Mouse (Mus musculus): ENCODE results near the gene Sar1b. TPM values are rescaled to one million over a fixed set of nuclear protein-coding genes. Genes with fewer than 3 reads are reported as not detected.
"Not testable (repeated sequence)": the region's sequence is repeated elsewhere in the genome, so short reads cannot be mapped to it uniquely, and the experiment has no call there.

The Sar1b gene
- 104 and 120 TPM in 2 replicates for polyA plus RNA-seq (2015; fragmentation: Nextera tagmentation; extraction: Ambion mirVana)

DNA sequence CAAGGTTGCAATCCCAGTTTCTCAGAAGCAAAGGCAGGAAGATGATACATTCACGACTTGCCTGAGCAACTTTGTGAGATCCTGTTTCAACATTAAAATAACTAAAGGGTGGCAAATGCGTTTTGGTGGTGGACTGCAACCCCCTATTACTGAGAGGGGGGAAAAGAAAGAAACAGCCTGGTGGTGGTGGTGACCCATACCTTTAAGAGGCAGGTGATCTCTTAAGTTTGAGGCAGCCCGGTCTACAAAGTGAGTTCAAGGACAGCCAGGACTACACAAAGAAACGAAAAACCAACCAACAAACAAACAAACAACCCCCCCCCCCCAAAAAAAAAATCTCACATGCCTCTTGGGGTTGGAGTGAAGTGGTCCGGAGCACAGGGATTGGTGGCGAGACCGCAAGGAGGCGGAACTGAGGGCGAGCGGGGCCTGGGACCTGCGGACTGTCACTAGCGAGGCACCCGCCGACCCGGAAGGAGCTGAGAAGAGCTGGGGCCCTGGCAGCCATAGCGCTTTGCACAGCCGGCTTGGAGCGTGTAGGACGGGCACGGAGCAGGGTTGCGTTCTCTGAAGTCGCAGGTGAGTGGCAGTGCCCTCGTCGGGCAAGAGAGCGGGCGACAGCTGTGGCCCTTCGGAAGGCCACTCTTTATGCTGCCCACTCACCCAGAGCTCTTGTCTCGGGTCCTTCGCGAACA is at the start of gene Sar1b, which contains the start of gene Sec24a:
Sar1b (plus strand) TSS at position 475 of the 695 bp plus-strand sequence.
Sec24a (minus strand) TSS at position 422 of the 695 bp plus-strand sequence.
- Histone ChIP-seq H3K4me3 (peak within 1 kb of the TSS; percentile 98), H3K4me1 (peaks cover 8% of the 10 kb centered on the region), H3K27me3 (peaks cover 3% of the 10 kb centered on the region; the same call in 1 of the 2 replicates), H3K9me3 (no peaks in the 10 kb centered on the region), H3K9ac (peak within 1 kb of the TSS; percentile 87), H3K4me2 (peak within 1 kb of the TSS; percentile 79), H3K36me3 (no peaks in the 10 kb centered on the region), H3K27ac (no peak within 1 kb of the TSS; the same call in 1 of the 2 replicates)
- ATAC-seq (ENCODE audit: borderline replicate concordance, extremely low read depth, low FRiP score, low TSS enrichment), result peak; percentile 89
- WGBS, result under 1% methylated on average over 30 of the region's 30 CpGs

DNA sequence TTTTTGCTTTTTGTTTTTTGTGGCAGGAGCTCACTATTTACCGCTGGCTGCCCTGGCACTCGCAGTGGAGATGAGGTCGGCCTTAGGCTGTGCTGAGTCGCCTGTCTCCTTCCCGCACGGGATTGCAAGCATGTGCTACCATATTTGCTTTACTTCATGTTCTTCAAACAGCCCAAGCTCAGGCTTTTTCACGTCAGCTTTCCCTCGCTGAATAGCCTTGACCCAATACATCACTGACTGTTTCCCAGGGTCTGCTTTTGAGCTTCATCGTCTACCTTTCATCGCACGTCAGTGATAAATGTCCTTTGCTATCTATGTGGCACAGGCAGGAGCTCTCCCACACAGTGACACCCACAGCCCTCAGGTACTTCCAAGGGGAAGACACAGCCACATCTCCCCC is 42.4 kb upstream of the Sar1b start:
- Histone ChIP-seq H3K9ac (no peak overlapping the region), H3K9me3 (no peaks in the 10 kb centered on the region), H3K27ac (no peak overlapping the region), H3K4me2 (no peak overlapping the region), H3K4me1 (no peaks in the 10 kb centered on the region), H3K4me3 (no peak overlapping the region), H3K36me3 (peaks cover 79% of the 10 kb centered on the region), H3K27me3 (no peaks in the 10 kb centered on the region)
- 90% methylated on average over 11 of the region's 11 CpGs for WGBS
- no peak for ATAC-seq (ENCODE audit: borderline replicate concordance, extremely low read depth, low FRiP score, low TSS enrichment)

DNA sequence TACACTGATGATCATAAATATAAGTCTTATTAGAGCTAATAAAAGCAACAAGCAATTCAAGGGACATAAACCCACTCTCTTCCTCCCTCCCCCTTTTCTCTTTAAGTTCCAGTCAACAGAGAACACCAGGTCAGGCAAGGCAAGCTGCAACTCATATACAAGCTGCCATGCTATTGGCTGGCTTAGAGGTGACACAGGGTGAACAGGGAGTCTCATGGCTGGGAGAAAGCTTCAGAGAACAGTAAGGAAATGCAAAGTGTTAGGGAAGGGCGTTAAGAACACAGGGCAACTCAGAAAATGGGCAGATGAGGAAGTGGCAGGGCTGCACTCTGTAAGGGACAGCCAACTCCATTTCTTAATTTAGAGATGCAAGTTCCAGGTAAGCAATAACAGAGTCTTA is 30.6 kb upstream of the Sar1b start:
- H3K27me3 ChIP-seq, result no peaks in the 10 kb centered on the region
- WGBS, result 70% methylated on average over 1 of the region's 1 CpGs
- ATAC-seq (ENCODE audit: borderline replicate concordance, extremely low read depth, low FRiP score, low TSS enrichment), result no peak
- no peak overlapping the region for H3K4me3 ChIP-seq
- H3K4me1 ChIP-seq, result no peaks in the 10 kb centered on the region
- H3K9me3 ChIP-seq, result no peaks in the 10 kb centered on the region
- H3K36me3 ChIP-seq, result peaks cover 44% of the 10 kb centered on the region
- no peak overlapping the region for H3K9ac ChIP-seq
- no peak overlapping the region for H3K4me2 ChIP-seq
- H3K27ac ChIP-seq, result no peak overlapping the region

DNA sequence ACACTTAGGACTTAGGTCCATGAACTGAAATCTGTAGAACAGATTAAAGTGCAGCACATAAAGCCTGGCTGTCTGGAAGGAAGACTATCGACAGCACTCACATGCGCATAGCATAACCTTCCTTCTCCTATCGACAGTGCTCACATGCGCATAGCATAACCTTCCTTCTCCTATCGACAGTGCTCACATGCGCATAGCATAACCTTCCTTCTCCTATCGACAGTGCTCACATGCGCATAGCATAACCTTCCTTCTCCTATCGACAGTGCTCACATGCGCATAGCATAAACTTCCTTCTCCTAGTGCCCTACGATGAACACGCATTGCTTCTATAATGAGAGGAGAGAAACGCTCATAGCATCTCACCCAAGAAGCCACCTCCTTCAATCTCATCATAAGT is 29.3 kb upstream of the Sar1b start:
- not testable (repeated sequence) for H3K27me3 ChIP-seq; H3K27ac ChIP-seq; H3K9me3 ChIP-seq; H3K4me1 ChIP-seq; H3K4me2 ChIP-seq; H3K9ac ChIP-seq; ATAC-seq (ENCODE audit: borderline replicate concordance, extremely low read depth, low FRiP score, low TSS enrichment); H3K4me3 ChIP-seq
- H3K36me3 ChIP-seq, result peaks cover 44% of the 10 kb centered on the region
- 94% methylated on average over 13 of the region's 13 CpGs for WGBS

DNA sequence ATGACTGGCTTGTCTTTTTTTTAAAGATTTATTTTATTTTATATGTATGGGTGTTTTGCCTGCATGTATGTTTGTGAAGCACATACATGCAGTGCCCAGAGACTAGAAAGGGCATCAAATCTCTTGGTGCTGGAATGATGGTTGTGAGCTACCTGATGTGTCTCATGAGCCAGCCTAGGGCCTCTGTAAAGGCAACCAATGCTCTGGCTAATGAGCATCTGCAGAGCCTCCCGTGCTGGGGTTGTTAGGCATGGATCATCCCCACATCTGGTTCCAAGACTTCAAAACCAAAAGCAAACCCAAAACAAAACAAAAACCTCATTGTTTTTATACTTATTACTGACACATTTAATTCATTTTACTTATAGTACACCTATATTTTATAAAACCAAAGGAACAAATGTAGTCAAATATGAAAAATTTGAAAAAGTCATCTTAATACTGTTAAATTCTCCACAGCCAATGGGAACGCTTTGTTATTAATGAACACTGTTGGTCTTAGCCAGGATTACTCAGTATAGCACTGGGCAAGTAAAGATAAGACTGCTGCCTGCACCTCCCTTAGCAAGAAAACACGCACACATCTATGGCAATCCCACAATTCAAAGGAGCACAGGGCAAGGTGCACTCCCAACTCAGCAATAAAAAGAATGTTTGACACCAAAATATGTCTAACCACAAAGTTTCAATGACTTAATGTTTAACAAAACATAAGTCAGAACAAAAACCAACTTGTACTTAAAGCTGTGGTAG is 24.7 kb upstream of the Sar1b start:
- no peaks in the 10 kb centered on the region for H3K4me1 ChIP-seq
- H3K9ac ChIP-seq, result no peak overlapping the region
- no peak overlapping the region for H3K4me3 ChIP-seq
- WGBS, result 82% methylated on average over 3 of the region's 3 CpGs
- H3K9me3 ChIP-seq, result no peaks in the 10 kb centered on the region
- no peaks in the 10 kb centered on the region for H3K27me3 ChIP-seq
- H3K27ac ChIP-seq, result no peak overlapping the region
- peaks cover 38% of the 10 kb centered on the region for H3K36me3 ChIP-seq
- no peak overlapping the region for H3K4me2 ChIP-seq
- no peak for ATAC-seq (ENCODE audit: borderline replicate concordance, extremely low read depth, low FRiP score, low TSS enrichment)

DNA sequence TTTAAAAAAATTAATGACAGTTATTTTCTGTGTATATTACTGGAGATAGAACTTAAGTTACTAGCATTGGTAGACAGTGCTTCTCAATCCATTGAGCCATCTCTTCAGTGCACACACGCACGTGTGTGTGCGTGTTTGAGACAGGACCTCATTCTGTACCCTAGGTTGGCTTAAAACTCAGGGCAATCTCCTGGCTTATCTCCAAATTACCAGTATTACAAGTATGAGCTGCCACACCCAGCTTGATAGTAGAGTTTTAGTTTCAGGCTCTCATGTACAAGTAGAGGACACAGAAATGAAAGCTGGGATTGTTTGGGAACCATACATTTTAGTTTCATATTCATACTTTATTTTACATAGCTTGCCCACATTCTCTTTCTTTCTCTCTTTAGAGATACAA is 22.8 kb upstream of the Sar1b start:
- H3K4me3 ChIP-seq, result no peak overlapping the region
- 92% methylated on average over 3 of the region's 3 CpGs for whole genome bisulfite sequencing
- H3K9ac ChIP-seq, result no peak overlapping the region
- no peak overlapping the region for H3K4me2 ChIP-seq
- H3K27me3 ChIP-seq, result no peaks in the 10 kb centered on the region
- H3K9me3 ChIP-seq, result no peaks in the 10 kb centered on the region
- H3K36me3 ChIP-seq, result peaks cover 41% of the 10 kb centered on the region
- H3K4me1 ChIP-seq, result no peaks in the 10 kb centered on the region
- no peak overlapping the region for H3K27ac ChIP-seq
- no peak for ATAC-seq (ENCODE audit: borderline replicate concordance, extremely low read depth, low FRiP score, low TSS enrichment)

DNA sequence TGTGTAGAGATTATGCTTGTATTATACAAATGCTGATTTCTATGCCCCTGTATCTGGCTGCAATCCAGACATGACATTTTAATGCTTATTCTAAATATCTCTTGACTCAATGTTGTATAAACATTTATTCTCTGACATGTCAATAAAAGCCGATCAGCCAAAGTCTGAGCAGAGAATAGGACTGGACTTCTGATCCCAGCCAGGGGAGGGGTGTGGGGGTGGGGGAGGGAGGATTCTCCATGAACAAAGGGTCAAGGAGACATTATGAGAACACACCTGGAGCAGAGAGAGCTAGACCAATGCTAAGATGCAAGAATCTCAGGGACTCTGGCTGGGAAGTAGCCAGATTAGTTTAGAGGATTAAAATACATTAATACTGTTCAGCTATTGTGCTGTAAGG is 17.4 kb upstream of the Sar1b start:
- Histone ChIP-seq H3K36me3 (peaks cover 29% of the 10 kb centered on the region), H3K4me3 (no peak overlapping the region)
- ATAC-seq (ENCODE audit: borderline replicate concordance, extremely low read depth, low FRiP score, low TSS enrichment), result no peak

DNA sequence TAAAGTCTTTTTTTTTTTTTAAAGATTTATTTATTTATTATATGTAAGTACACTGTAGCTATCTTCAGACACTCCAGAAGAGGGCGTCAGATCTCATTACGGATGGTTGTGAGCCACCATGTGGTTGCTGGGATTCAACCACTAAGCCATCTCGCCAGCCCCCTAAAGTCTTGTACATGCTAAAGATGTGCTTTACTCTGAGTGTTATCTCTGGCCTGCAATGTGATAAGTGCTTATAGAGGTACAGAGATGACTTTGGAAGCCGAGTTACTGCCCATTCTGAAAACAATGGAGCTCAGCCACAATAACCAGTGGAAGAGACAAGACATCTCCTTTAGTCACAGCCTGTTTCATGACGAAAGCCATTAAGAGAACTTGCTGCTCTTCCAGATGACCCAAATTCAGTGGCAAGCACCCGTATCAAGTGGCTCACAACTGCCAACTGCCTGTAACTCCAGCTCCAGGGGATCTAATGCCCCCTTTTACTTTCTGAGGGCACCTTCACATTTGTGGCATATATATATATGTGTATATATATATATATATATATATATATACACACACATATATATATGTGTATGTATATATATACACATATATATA is 11.8 kb upstream of the Sar1b start:
- not testable (repeated sequence) for H3K27me3 ChIP-seq; H3K9ac ChIP-seq; H3K9me3 ChIP-seq; ATAC-seq (ENCODE audit: borderline replicate concordance, extremely low read depth, low FRiP score, low TSS enrichment); H3K4me2 ChIP-seq; H3K4me3 ChIP-seq; H3K36me3 ChIP-seq; H3K27ac ChIP-seq
- WGBS, result 74% methylated on average over 6 of the region's 6 CpGs
- H3K4me1 ChIP-seq, result peaks cover 15% of the 10 kb centered on the region

More for the DNA sequence above, 17.4 kb upstream of the Sar1b start:
- no peaks in the 10 kb centered on the region for H3K9me3 ChIP-seq
- H3K27ac ChIP-seq, result no peak overlapping the region
- H3K27me3 ChIP-seq, result no peaks in the 10 kb centered on the region
- H3K9ac ChIP-seq, result no peak overlapping the region
- WGBS, result 35% methylated on average over 1 of the region's 1 CpGs
- H3K4me1 ChIP-seq, result no peaks in the 10 kb centered on the region
- H3K4me2 ChIP-seq, result no peak overlapping the region

DNA sequence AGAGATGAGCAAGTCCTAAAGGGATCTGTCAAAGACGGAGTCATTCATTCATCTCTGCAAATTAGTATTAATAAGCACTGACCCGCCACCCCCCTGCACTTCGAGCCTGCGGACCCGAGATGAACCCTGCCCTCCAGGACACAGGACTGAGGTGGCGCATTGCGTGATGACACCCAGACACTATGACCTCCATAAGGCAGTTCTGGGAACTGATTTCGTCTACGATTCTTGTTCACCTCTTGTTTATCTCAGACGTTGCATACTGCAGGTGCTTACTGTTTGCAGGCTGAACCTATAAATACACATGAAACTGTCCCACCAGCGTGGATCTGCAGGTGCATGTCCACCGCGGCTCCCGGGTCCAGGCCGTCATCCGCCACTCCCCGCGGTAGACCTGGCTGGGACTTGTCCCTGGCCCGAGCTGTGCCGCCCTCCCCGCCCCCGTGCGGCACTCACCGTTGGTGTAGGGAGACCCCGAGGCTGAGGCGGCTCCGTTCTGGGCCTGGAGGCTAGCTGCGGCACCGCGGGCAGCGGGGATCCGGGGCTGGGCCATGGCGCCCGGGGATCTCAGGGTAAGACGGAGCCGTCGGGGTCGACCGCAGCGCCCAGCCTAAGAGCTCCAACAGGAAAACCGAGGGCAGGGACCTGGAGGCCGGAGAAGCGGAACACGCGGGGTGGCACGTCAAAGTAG is 7.7 kb upstream of the Sar1b start:
- Histone ChIP-seq H3K27ac (peak overlapping the region; percentile 61), H3K4me1 (peaks cover 15% of the 10 kb centered on the region), H3K9me3 (no peaks in the 10 kb centered on the region), H3K9ac (peak overlapping the region; percentile 97), H3K4me3 (peak overlapping the region; percentile 98), H3K36me3 (no peaks in the 10 kb centered on the region), H3K4me2 (peak overlapping the region; percentile 68), H3K27me3 (no peaks in the 10 kb centered on the region)
- ATAC-seq (ENCODE audit: borderline replicate concordance, extremely low read depth, low FRiP score, low TSS enrichment), result peak; percentile 73; the same call in 1 of the 2 replicates
- WGBS, result under 1% methylated on average over 46 of the region's 46 CpGs

DNA sequence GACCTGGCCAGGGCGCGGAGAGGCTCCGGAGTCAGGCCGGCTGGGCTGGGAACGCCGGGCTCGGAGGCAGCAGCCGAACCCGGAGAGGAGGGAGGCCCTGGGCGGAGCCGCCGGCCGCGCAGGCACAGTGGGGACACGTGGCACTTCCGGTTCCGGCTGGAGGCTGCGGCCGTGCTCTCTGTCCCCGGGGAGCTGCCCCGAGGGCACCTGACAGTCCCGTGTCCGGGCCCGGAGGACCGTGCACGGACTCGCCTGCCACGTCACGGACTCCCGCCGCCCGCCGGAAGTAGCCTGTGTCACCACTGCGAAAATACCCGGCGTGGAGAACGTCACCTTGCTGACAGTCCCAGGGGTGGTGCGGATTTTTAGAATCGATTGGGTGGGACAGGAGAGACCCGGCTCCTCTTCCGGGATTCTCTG is 7.1 kb upstream of the Sar1b start:
- H3K4me2 ChIP-seq, result peak overlapping the region; percentile 68
- no peaks in the 10 kb centered on the region for H3K9me3 ChIP-seq
- peak overlapping the region; percentile 61 for H3K27ac ChIP-seq
- WGBS, result under 1% methylated on average over 37 of the region's 41 CpGs
- H3K4me1 ChIP-seq, result peaks cover 15% of the 10 kb centered on the region
- ATAC-seq (ENCODE audit: borderline replicate concordance, extremely low read depth, low FRiP score, low TSS enrichment), result peak; percentile 97
- no peaks in the 10 kb centered on the region for H3K27me3 ChIP-seq
- peak overlapping the region; percentile 97 for H3K9ac ChIP-seq
- peak overlapping the region; percentile 98 for H3K4me3 ChIP-seq
- no peaks in the 10 kb centered on the region for H3K36me3 ChIP-seq

DNA sequence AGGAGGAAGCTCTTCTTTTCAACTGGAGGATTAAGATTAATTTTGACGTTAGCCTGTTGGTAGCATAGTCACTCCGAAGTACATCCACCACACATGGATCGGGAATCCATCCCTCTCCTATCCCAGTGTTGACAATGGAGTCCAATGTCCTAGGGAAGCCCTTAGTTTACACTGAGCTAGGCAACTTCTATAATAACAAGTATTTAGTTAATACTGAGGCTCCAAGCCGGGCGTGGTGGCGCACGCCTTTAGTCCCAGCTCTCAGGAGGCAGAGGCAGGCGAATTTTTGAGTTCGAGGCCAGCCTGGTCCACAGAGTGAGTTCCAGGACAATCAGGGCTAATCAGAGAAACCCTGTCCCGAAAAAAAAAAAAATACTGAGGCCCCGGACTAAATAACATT is 6.5 kb upstream of the Sar1b start:
- Histone ChIP-seq H3K9me3 (no peaks in the 10 kb centered on the region), H3K27ac (no peak overlapping the region), H3K9ac (peak overlapping the region; percentile 97), H3K4me2 (peak overlapping the region; percentile 68), H3K4me1 (peaks cover 15% of the 10 kb centered on the region), H3K27me3 (peaks cover 3% of the 10 kb centered on the region; the same call in 1 of the 2 replicates), H3K4me3 (peak overlapping the region; percentile 98), H3K36me3 (no peaks in the 10 kb centered on the region)
- ATAC-seq (ENCODE audit: borderline replicate concordance, extremely low read depth, low FRiP score, low TSS enrichment), result no peak
- 73% methylated on average over 11 of the region's 11 CpGs for whole genome bisulfite sequencing
